Mouse (Mus musculus) limb, embryonic 14.5 days (tissue): ENCODE measurements at regions not wholly inside any gene's neighbourhood (a gene's known extent, or its start where the extent isn't known, plus 50 kb on each side); places are given as distances from the start of the nearest gene placed in this dataset.

Experiments
- ATAC-seq: fragments of 200-750 bp; cut with Nextera tagmentation; 2 replicates; pipeline ENCODE4 v1.8.0; 2017; ENCODE audit warnings: low read depth, moderate number of reproducible peaks, moderate TSS enrichment; ENCODE audit not compliant: low FRiP score
- DNase-seq: peaks from one replicate; pipeline ENCODE4 v3.0.0-alpha.2; 2015; ENCODE audit warnings: low spot score
- H3K27ac ChIP-seq: fragments of 300-500 bp; sonication (generic); replicated peaks from 2 replicates; pipeline ENCODE4 v1.5.1; 2014; ENCODE audit warnings: low read depth, mild to moderate bottlenecking, low read length, moderate library complexity, mixed read lengths
- H3K27me3 ChIP-seq: fragments of 300-500 bp; sonication (generic); 2 replicates; pipeline ENCODE4 v1.6.1; 2014; ENCODE audit warnings: low read length, mixed read lengths; ENCODE audit not compliant: control insufficient read depth, insufficient read depth
- H3K36me3 ChIP-seq: fragments of 300-500 bp; sonication (generic); 2 replicates; pipeline ENCODE4 v1.6.1; 2014; ENCODE audit warnings: mild to moderate bottlenecking, low read length, moderate library complexity, mixed read lengths; ENCODE audit not compliant: control insufficient read depth, insufficient read depth
- H3K4me1 ChIP-seq: fragments of 300-500 bp; sonication (generic); 2 replicates; pipeline ENCODE4 v1.6.1; 2014; ENCODE audit warnings: antibody characterized with exemption, low read length, mixed read lengths; ENCODE audit not compliant: control insufficient read depth, insufficient read depth
- H3K4me2 ChIP-seq: fragments of 300-500 bp; sonication (generic); replicated peaks from 2 replicates; pipeline ENCODE4 v1.6.1; 2014; ENCODE audit warnings: low read depth, mild to moderate bottlenecking, low read length, moderate library complexity; ENCODE audit not compliant: severe bottlenecking
- H3K4me3 ChIP-seq: fragments of 300-500 bp; sonication (generic); replicated peaks from 2 replicates; pipeline ENCODE4 v1.5.1; 2014; ENCODE audit warnings: low read length
- H3K9ac ChIP-seq: fragments of 300-500 bp; sonication (generic); 2 replicates; pipeline ENCODE4 v1.6.1; 2014; ENCODE audit warnings: mild to moderate bottlenecking, low read depth, low read length, moderate library complexity; ENCODE audit not compliant: severe bottlenecking
- H3K9me3 ChIP-seq: fragments of 300-500 bp; sonication (generic); 2 replicates; pipeline ENCODE4 v1.6.1; 2016; ENCODE audit warnings: low read length; ENCODE audit not compliant: control insufficient read depth
- POLR2A ChIP-seq: fragments of 200-500 bp; IDR thresholded peaks from 2 replicates; pipeline ENCODE4 v1.8.0; 2012; ENCODE audit warnings: inconsistent platforms, mild to moderate bottlenecking, moderate library complexity, borderline replicate concordance; ENCODE audit not compliant: insufficient read depth, insufficient read length; ENCODE audit errors: extremely low read depth
- WGBS: fragments of 180-500 bp; shearing (Covaris S2); extraction: QIAGEN DNeasy Blood & Tissue Kit; methylation state at CpG from one replicate; pipeline ENCODE4 v1.1.7; 2014; 5-methylcytosine and 5-hydroxymethylcytosine counted together

DNA sequence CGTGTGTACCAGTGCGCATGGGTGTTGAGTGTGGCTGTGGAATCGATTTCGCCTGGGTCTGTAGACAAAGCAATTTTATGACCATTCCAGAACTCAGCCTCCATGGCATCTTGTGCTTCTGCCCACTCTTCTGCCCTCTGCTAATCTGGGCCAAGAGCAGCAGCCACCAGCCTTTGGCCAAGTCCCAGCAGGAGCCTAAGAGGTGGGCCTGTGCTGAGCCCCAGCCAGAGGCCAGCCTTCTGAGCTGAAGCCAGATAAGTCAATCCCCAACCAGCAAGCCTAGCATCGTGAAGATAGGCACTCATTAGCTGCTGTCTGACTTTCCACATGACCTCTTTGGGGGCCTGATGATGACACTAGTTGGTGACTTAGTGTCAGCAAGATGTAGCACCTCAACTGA is 161.9 kb upstream of the Igsf21 start:
- DNase-seq (no peak), ATAC-seq (no peak)
- TF ChIP-seq POLR2A: no peak
- Histone ChIP-seq H3K9me3 (no peaks in the 10 kb centered on the region), H3K4me2 (no peak overlapping the region), H3K27me3 (no peaks in the 10 kb centered on the region), H3K4me1 (no peaks in the 10 kb centered on the region), H3K4me3 (no peak overlapping the region), H3K9ac (no peak overlapping the region), H3K27ac (no peak overlapping the region), H3K36me3 (no peaks in the 10 kb centered on the region)
- 94% methylated on average over 5 of the region's 5 CpGs for WGBS

DNA sequence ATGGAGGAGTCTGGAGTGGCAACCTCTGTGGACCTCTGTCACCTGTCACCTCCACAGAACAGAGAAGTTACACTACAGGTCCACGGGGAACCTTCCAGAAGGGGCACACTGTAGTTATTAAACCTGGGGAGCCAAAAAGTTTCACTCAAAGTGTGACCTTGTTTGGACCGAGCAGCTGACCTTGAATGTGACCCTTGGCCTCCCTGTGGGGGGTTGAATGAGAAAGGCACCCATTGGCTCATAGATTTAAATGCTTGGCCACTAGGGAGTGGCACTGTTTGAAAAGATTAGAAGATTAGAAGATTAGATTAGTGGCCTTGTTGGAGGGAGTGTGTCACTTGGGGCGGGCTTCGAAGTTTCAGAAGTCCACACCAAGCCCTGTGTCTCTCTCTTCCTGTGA is 160.3 kb upstream of the Igsf21 start:
- Histone ChIP-seq H3K27me3 (no peaks in the 10 kb centered on the region), H3K4me3 (no peak overlapping the region), H3K27ac (no peak overlapping the region), H3K9me3 (no peaks in the 10 kb centered on the region), H3K36me3 (no peaks in the 10 kb centered on the region), H3K4me2 (no peak overlapping the region), H3K9ac (no peak overlapping the region), H3K4me1 (no peaks in the 10 kb centered on the region)
- WGBS: 78% methylated on average over 4 of the region's 4 CpGs
- TF ChIP-seq POLR2A: no peak
- DNase-seq (no peak), ATAC-seq (no peak)

DNA sequence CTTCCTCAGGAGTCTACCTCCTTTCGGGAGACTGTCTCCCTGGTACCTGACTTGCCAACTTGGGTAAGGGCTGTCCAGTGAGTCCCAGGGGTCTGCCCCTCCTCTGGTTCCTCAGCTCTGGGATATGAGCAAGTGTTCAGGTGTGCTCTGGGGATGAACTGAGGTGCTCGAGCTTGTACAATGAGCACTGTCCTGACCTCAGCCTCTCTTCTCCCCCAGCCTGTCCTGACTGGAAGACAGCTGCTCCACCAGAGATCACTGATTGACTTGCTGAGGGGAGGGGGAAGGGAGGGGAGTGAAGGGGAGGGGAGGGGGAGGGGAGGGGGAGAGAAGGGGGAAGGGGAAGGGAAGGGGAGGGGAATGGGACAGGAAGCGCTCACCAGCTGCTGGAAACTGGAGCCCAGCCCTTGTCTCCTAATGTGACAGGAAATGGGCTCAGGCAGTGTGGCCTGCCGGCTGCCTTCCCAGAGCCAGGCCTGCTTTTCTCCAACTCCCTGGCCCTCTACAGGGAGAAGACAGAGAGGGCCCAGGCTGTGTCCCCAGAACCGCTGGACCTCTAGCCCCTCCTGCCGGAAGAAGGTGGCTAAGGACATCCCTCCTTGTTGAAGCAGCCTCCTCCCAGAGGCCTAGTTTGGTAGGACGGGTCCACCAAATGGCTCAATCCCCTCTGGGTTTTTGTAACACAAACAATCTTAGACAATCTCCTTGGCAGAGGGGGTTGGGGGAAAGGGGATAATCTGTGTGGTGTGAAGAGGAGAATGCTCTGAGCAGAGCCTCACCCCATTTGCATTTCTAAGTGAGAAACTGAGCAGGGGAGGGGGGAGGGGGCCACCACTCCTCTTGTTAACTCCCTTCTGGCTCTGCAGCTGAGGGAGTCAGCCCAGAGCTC is 159.7 kb upstream of the Igsf21 start:
- ATAC-seq (no peak), DNase-seq (peak; percentile 23)
- Histone ChIP-seq H3K27ac (no peak overlapping the region), H3K9me3 (no peaks in the 10 kb centered on the region), H3K36me3 (no peaks in the 10 kb centered on the region), H3K4me3 (no peak overlapping the region), H3K4me2 (no peak overlapping the region), H3K4me1 (no peaks in the 10 kb centered on the region), H3K9ac (no peak overlapping the region), H3K27me3 (no peaks in the 10 kb centered on the region)
- 19% methylated on average over 7 of the region's 7 CpGs for WGBS
- no peak for TF ChIP-seq POLR2A

DNA sequence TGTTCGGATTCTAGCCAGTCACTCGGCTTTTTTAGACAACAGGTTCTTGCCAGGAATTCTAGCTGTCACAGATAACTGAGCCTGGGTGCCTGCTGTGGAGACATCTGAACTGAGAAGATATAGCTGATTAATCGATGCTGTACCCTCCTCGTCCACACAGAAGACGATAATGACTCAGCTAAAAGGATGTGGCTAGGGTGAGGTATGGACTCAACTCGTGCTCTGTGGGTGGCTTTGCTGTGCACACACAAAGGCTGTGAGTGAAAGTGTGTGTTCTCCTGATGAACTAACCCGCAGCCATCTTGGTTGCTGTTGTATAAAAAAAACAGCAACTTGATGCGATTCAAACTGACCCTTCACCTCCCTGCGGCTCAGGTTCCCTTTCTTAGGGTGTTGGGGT is 158.8 kb upstream of the Igsf21 start:
- H3K4me2 ChIP-seq: no peak overlapping the region
- H3K27ac ChIP-seq: no peak overlapping the region
- ATAC-seq (no peak), DNase-seq (no peak)
- H3K4me1 ChIP-seq: no peaks in the 10 kb centered on the region
- no peaks in the 10 kb centered on the region for H3K27me3 ChIP-seq
- H3K9me3 ChIP-seq: no peaks in the 10 kb centered on the region
- TF ChIP-seq POLR2A: no peak
- H3K4me3 ChIP-seq: no peak overlapping the region
- no peak overlapping the region for H3K9ac ChIP-seq
- WGBS: 77% methylated on average over 9 of the region's 9 CpGs
- H3K36me3 ChIP-seq: no peaks in the 10 kb centered on the region

DNA sequence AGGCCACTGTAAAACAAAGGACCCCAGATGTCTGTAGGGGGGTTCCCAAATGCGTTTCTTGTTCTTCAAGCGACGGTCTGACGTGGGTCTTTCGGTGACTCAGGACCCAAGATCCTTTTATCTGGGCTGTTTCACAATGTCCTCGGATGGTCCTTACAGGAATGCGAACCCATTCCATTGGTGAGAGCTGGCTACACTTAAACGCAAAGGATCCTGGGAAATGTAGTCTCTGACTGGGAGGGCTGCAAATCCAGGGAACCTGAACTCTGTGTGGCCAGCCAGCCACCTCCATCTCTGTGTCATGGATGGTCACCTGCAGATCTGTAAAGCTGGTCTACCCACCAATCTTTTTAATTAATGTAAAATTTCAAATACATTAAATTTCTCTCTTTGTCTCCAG is 156.5 kb upstream of the Igsf21 start:
- TF ChIP-seq POLR2A: no peak
- Histone ChIP-seq H3K36me3 (no peaks in the 10 kb centered on the region), H3K9me3 (no peaks in the 10 kb centered on the region), H3K27me3 (no peaks in the 10 kb centered on the region), H3K9ac (no peak overlapping the region), H3K4me1 (no peaks in the 10 kb centered on the region), H3K27ac (no peak overlapping the region), H3K4me3 (no peak overlapping the region), H3K4me2 (no peak overlapping the region)
- ATAC-seq: no peak
- WGBS: 36% methylated on average over 8 of the region's 8 CpGs
- no peak for DNase-seq
